Mouse (Mus musculus) spleen, adult 2 months (tissue): ENCODE results near the gene Mrpl37. TPM values are rescaled to one million over a fixed set of nuclear protein-coding genes. Genes with fewer than 3 reads are reported as not detected.

Source experiments
- DNase-seq, 2 experiments: peaks; one replicate each; pipeline versions ENCODE4 v3.0.0 to v3.0.0-alpha.2; 2012 to 2021; ENCODE audit warnings: low spot score in 2 of 2, low read depth in 1 of 2
- H3K27ac ChIP-seq: fragments of 200-500 bp; 2 replicates; pipeline ENCODE4 v1.5.1; 2012; ENCODE audit warnings: low read length, inconsistent platforms; ENCODE audit not compliant: insufficient read depth
- H3K27me3 ChIP-seq: fragments of 200-500 bp; 2 replicates; pipeline ENCODE4 v1.6.1; 2012; ENCODE audit warnings: mild to moderate bottlenecking, moderate library complexity, low read length, inconsistent platforms; ENCODE audit not compliant: control insufficient read depth, insufficient read depth
- H3K36me3 ChIP-seq: fragments of 200-500 bp; 2 replicates; pipeline ENCODE4 v1.6.1; 2012; ENCODE audit warnings: mild to moderate bottlenecking, low read length, inconsistent platforms; ENCODE audit not compliant: control insufficient read depth, insufficient read depth
- H3K4me1 ChIP-seq: fragments of 200-500 bp; 2 replicates; pipeline ENCODE4 v1.6.1; 2011; ENCODE audit warnings: inconsistent platforms; ENCODE audit not compliant: control insufficient read depth, insufficient read depth, insufficient read length
- H3K4me3 ChIP-seq: fragments of 200-500 bp; 2 replicates; pipeline ENCODE4 v1.5.1; 2011; ENCODE audit warnings: mild to moderate bottlenecking, inconsistent platforms; ENCODE audit not compliant: insufficient read depth, insufficient read length; ENCODE audit errors: extremely low read depth
- CTCF ChIP-seq: fragments of 200-500 bp; IDR thresholded peaks from 2 replicates; pipeline ENCODE4 v1.5.1; 2011; ENCODE audit warnings: mild to moderate bottlenecking, inconsistent platforms; ENCODE audit not compliant: insufficient read depth, insufficient read length, insufficient replicate concordance; ENCODE audit errors: extremely low read depth
- POLR2A ChIP-seq: fragments of 200-500 bp; IDR thresholded peaks from 2 replicates; pipeline ENCODE4 v1.6.1; 2011; ENCODE audit warnings: low read depth, low read length, inconsistent platforms
- WGBS: fragments of 180-500 bp; shearing (Covaris S2); methylation state at CpG from one replicate; pipeline ENCODE4 v1.1.7; 2018; 5-methylcytosine and 5-hydroxymethylcytosine counted together
- polyA plus RNA-seq: library from polyadenylated mRNA; depleted of rRNA; stranded (reverse); fragments of >200 nt; gene quantifications from 2 replicates; pipeline ENCODE4 v1.2.3, GENCODE M21; 2012; rRNA removed

Gene Mrpl37
- polyA plus RNA-seq, 1 experiment, result 31.9 TPM

DNA sequence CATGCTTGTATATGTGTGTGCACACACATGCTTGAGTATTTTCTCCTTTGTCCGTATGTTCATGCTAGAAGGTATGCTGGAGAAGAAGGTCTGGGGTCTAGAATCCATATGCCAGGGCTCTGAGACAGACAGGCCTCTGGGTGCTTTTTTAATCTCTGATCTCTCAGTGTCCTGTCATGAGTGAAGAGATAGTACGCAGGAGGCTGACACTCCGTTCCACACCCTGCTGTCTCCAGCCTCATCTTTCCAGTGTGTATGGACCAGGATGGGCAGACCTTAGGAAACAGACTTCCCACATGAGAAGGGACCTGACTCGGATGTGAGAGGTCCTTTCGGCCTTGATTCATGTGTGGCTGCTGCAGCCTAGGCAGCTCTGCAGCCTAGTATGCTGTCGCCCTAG is 59.9 kb downstream of the Mrpl37 start:
- H3K27ac ChIP-seq, result no peak overlapping the region
- H3K36me3 ChIP-seq, result no peaks in the 10 kb centered on the region; the same call in 1 of the 2 replicates
- H3K27me3 ChIP-seq, result no peaks in the 10 kb centered on the region
- no peak for TF ChIP-seq POLR2A
- no peak for TF ChIP-seq CTCF
- H3K4me3 ChIP-seq, result no peak overlapping the region
- no peak for DNase-seq
- no peaks in the 10 kb centered on the region for H3K4me1 ChIP-seq
- WGBS, result 89% methylated on average over 6 of the region's 6 CpGs

GRCm38 (mm10) chr4:107006229-107006628 is 60.4 kb downstream of the Mrpl37 start:
- TF ChIP-seq CTCF, result no peak
- no peak for TF ChIP-seq POLR2A
- Histone ChIP-seq H3K4me3 (no peak overlapping the region), H3K27ac (no peak overlapping the region), H3K4me1 (no peaks in the 10 kb centered on the region), H3K27me3 (no peaks in the 10 kb centered on the region), H3K36me3 (no peaks in the 10 kb centered on the region; the same call in 1 of the 2 replicates)
- 33% methylated on average over 4 of the region's 4 CpGs for WGBS
- no peak for DNase-seq

Other genes with a start within 250 kb of the Mrpl37 start
- 27.8 and 33.8 TPM in 2 replicates for gene Ssbp3, start 156.2 kb downstream of the Mrpl37 start, polyA plus RNA-seq
- 6.2 and 7.5 TPM in 2 replicates for gene Cyb5rl, start 120 bp upstream of the Mrpl37 start, polyA plus RNA-seq
- not detected in 2 replicates for gene Cdcp2, start 30.0 kb upstream of the Mrpl37 start, polyA plus RNA-seq
- gene Tmem59, start 111.5 kb upstream of the Mrpl37 start, polyA plus RNA-seq, result 97.7 and 116 TPM in 2 replicates
- 7.0 and 8.2 TPM in 2 replicates for gene Tceanc2, start 112.2 kb upstream of the Mrpl37 start, polyA plus RNA-seq
- 0.07 and 0.47 TPM in 2 replicates for gene Ldlrad1, start 142.3 kb upstream of the Mrpl37 start, polyA plus RNA-seq
- 6.0 and 7.9 TPM in 2 replicates for gene Lrrc42, start 186.7 kb upstream of the Mrpl37 start, polyA plus RNA-seq
- gene Hspb11, start 186.7 kb upstream of the Mrpl37 start, polyA plus RNA-seq, result 1.2 and 1.6 TPM in 2 replicates
- 0.06 and 0.40 TPM in 2 replicates for gene Dio1, start 240.3 kb upstream of the Mrpl37 start, polyA plus RNA-seq
- gene Yipf1, start 247.5 kb upstream of the Mrpl37 start, polyA plus RNA-seq, result 21.4 and 23.7 TPM in 2 replicates